Mouse (Mus musculus): Measurements from ENCODE around the gene Apbb2. TPM values are rescaled to one million over a fixed set of nuclear protein-coding genes. Genes with fewer than 3 reads are reported as not detected.

The Apbb2 gene
- polyA plus RNA-seq, 1 experiment = 1.2 TPM

GRCm38 (mm10) chr5:66453106-66453505 lies 165.5 kb downstream of the Apbb2 start:
- no peaks in the 10 kb centered on the region for H3K27me3 ChIP-seq (ENCODE audit: control insufficient read depth, insufficient read depth, low read length)
- TF ChIP-seq CTCF (IDR thresholded peaks at IDR 0.05; ENCODE audit: control insufficient read depth, insufficient read depth, insufficient replicate concordance, low read depth, low read length) (no peak), POLR2A (IDR thresholded peaks at IDR 0.05; ENCODE audit: control insufficient read depth, low read depth, low read length) (no peak)
- no peaks in the 10 kb centered on the region for H3K4me1 ChIP-seq (ENCODE audit: control insufficient read depth, insufficient read depth, low read length)
- H3K27ac ChIP-seq (ENCODE audit: control insufficient read depth, insufficient read depth, low read depth, low read length) = no peak overlapping the region
- no peaks in the 10 kb centered on the region for H3K36me3 ChIP-seq (ENCODE audit: control insufficient read depth, insufficient read depth, low read length)
- no peak overlapping the region for H3K4me3 ChIP-seq (ENCODE audit: control insufficient read depth, low read depth, low read length)

GRCm38 (mm10) chr5:66451561-66451960 lies 167.0 kb downstream of the Apbb2 start:
- TF ChIP-seq POLR2A (IDR thresholded peaks at IDR 0.05; ENCODE audit: control insufficient read depth, low read depth, low read length) = no peak
- Histone ChIP-seq H3K36me3 (ENCODE audit: control insufficient read depth, insufficient read depth, low read length) (no peaks in the 10 kb centered on the region), H3K4me1 (ENCODE audit: control insufficient read depth, insufficient read depth, low read length) (no peaks in the 10 kb centered on the region), H3K27me3 (ENCODE audit: control insufficient read depth, insufficient read depth, low read length) (no peaks in the 10 kb centered on the region), H3K4me3 (ENCODE audit: control insufficient read depth, low read depth, low read length) (no peak overlapping the region), H3K27ac (ENCODE audit: control insufficient read depth, insufficient read depth, low read depth, low read length) (no peak overlapping the region)

- Histone ChIP-seq H3K27ac (ENCODE audit: control insufficient read depth, insufficient read depth, low read depth, low read length) (no peak overlapping the region), H3K4me1 (ENCODE audit: control insufficient read depth, insufficient read depth, low read length) (no peaks in the 10 kb centered on the region), H3K36me3 (ENCODE audit: control insufficient read depth, insufficient read depth, low read length) (no peaks in the 10 kb centered on the region), H3K27me3 (ENCODE audit: control insufficient read depth, insufficient read depth, low read length) (no peaks in the 10 kb centered on the region), H3K4me3 (ENCODE audit: control insufficient read depth, low read depth, low read length) (no peak overlapping the region)
- TF ChIP-seq CTCF (IDR thresholded peaks at IDR 0.05; ENCODE audit: control insufficient read depth, insufficient read depth, insufficient replicate concordance, low read depth, low read length) (no peak), POLR2A (IDR thresholded peaks at IDR 0.05; ENCODE audit: control insufficient read depth, low read depth, low read length) (no peak)
Observed at GRCm38 (mm10) chr5:66445497-66445896, 173.1 kb downstream of the Apbb2 start.

- H3K4me1 ChIP-seq (ENCODE audit: control insufficient read depth, insufficient read depth, low read length) = no peaks in the 10 kb centered on the region
- H3K27me3 ChIP-seq (ENCODE audit: control insufficient read depth, insufficient read depth, low read length) = no peaks in the 10 kb centered on the region
- TF ChIP-seq CTCF (IDR thresholded peaks at IDR 0.05; ENCODE audit: control insufficient read depth, insufficient read depth, insufficient replicate concordance, low read depth, low read length) (no peak), POLR2A (IDR thresholded peaks at IDR 0.05; ENCODE audit: control insufficient read depth, low read depth, low read length) (no peak)
- no peaks in the 10 kb centered on the region for H3K36me3 ChIP-seq (ENCODE audit: control insufficient read depth, insufficient read depth, low read length)
- H3K4me3 ChIP-seq (ENCODE audit: control insufficient read depth, low read depth, low read length) = no peak overlapping the region
- H3K27ac ChIP-seq (ENCODE audit: control insufficient read depth, insufficient read depth, low read depth, low read length) = no peak overlapping the region
Observed at GRCm38 (mm10) chr5:66442260-66442659, 176.3 kb downstream of the Apbb2 start.

GRCm38 (mm10) chr5:66436791-66437246 lies 181.8 kb downstream of the Apbb2 start:
- TF ChIP-seq POLR2A (IDR thresholded peaks at IDR 0.05; ENCODE audit: control insufficient read depth, low read depth, low read length) = no peak
- H3K4me3 ChIP-seq (ENCODE audit: control insufficient read depth, low read depth, low read length) = no peak overlapping the region
- no peaks in the 10 kb centered on the region for H3K36me3 ChIP-seq (ENCODE audit: control insufficient read depth, insufficient read depth, low read length)
- no peaks in the 10 kb centered on the region for H3K27me3 ChIP-seq (ENCODE audit: control insufficient read depth, insufficient read depth, low read length)
- H3K27ac ChIP-seq (ENCODE audit: control insufficient read depth, insufficient read depth, low read depth, low read length) = no peak overlapping the region
- H3K4me1 ChIP-seq (ENCODE audit: control insufficient read depth, insufficient read depth, low read length) = no peaks in the 10 kb centered on the region

GRCm38 (mm10) chr5:66435158-66435557 lies 183.4 kb downstream of the Apbb2 start:
- Histone ChIP-seq H3K4me1 (ENCODE audit: control insufficient read depth, insufficient read depth, low read length) (no peaks in the 10 kb centered on the region), H3K4me3 (ENCODE audit: control insufficient read depth, low read depth, low read length) (no peak overlapping the region), H3K36me3 (ENCODE audit: control insufficient read depth, insufficient read depth, low read length) (no peaks in the 10 kb centered on the region), H3K27ac (ENCODE audit: control insufficient read depth, insufficient read depth, low read depth, low read length) (no peak overlapping the region), H3K27me3 (ENCODE audit: control insufficient read depth, insufficient read depth, low read length) (no peaks in the 10 kb centered on the region)
- TF ChIP-seq CTCF (IDR thresholded peaks at IDR 0.05; ENCODE audit: control insufficient read depth, insufficient read depth, insufficient replicate concordance, low read depth, low read length) (no peak), POLR2A (IDR thresholded peaks at IDR 0.05; ENCODE audit: control insufficient read depth, low read depth, low read length) (no peak)

GRCm38 (mm10) chr5:66429076-66429475 lies 189.5 kb downstream of the Apbb2 start:
- Histone ChIP-seq H3K36me3 (ENCODE audit: control insufficient read depth, insufficient read depth, low read length) (no peaks in the 10 kb centered on the region), H3K4me3 (ENCODE audit: control insufficient read depth, low read depth, low read length) (no peak overlapping the region), H3K27me3 (ENCODE audit: control insufficient read depth, insufficient read depth, low read length) (no peaks in the 10 kb centered on the region), H3K4me1 (ENCODE audit: control insufficient read depth, insufficient read depth, low read length) (no peaks in the 10 kb centered on the region), H3K27ac (ENCODE audit: control insufficient read depth, insufficient read depth, low read depth, low read length) (no peak overlapping the region)
- TF ChIP-seq CTCF (IDR thresholded peaks at IDR 0.05; ENCODE audit: control insufficient read depth, insufficient read depth, insufficient replicate concordance, low read depth, low read length) = no peak
- no peak for TF ChIP-seq POLR2A (IDR thresholded peaks at IDR 0.05; ENCODE audit: control insufficient read depth, low read depth, low read length)

GRCm38 (mm10) chr5:66428071-66428470 lies 190.5 kb downstream of the Apbb2 start:
- Histone ChIP-seq H3K27me3 (ENCODE audit: control insufficient read depth, insufficient read depth, low read length) (no peaks in the 10 kb centered on the region), H3K4me3 (ENCODE audit: control insufficient read depth, low read depth, low read length) (no peak overlapping the region), H3K36me3 (ENCODE audit: control insufficient read depth, insufficient read depth, low read length) (no peaks in the 10 kb centered on the region), H3K4me1 (ENCODE audit: control insufficient read depth, insufficient read depth, low read length) (no peaks in the 10 kb centered on the region), H3K27ac (ENCODE audit: control insufficient read depth, insufficient read depth, low read depth, low read length) (no peak overlapping the region)
- no peak for TF ChIP-seq CTCF (IDR thresholded peaks at IDR 0.05; ENCODE audit: control insufficient read depth, insufficient read depth, insufficient replicate concordance, low read depth, low read length)
